Mouse (Mus musculus) splenic B cell, adult 2 months (primary cell): ENCODE results near the gene Impdh1.
A peak's percentile ranks its signal among the peaks of the same experiment; 100 is the strongest.
"Not testable (repeated sequence)": the region's sequence is repeated elsewhere in the genome, so short reads cannot be mapped to it uniquely, and the experiment has no call there.

Experiments
- DNase-seq: peaks from one replicate; pipeline ENCODE4 v3.0.0-alpha.2; 2011; ENCODE audit warnings: low read depth, low spot score
- H3K27me3 ChIP-seq: 2 replicates; pipeline ENCODE4 v1.6.1; 2012; ENCODE audit warnings: mild to moderate bottlenecking, low read length, moderate library complexity, mixed read lengths; ENCODE audit not compliant: control insufficient read depth, poor library complexity, insufficient read depth, severe bottlenecking
- H3K36me3 ChIP-seq: 2 replicates; pipeline ENCODE4 v1.6.1; 2012; ENCODE audit warnings: mild to moderate bottlenecking, low read length, moderate library complexity, mixed read lengths; ENCODE audit not compliant: control insufficient read depth, poor library complexity, insufficient read depth, severe bottlenecking

The Impdh1 gene

DNA sequence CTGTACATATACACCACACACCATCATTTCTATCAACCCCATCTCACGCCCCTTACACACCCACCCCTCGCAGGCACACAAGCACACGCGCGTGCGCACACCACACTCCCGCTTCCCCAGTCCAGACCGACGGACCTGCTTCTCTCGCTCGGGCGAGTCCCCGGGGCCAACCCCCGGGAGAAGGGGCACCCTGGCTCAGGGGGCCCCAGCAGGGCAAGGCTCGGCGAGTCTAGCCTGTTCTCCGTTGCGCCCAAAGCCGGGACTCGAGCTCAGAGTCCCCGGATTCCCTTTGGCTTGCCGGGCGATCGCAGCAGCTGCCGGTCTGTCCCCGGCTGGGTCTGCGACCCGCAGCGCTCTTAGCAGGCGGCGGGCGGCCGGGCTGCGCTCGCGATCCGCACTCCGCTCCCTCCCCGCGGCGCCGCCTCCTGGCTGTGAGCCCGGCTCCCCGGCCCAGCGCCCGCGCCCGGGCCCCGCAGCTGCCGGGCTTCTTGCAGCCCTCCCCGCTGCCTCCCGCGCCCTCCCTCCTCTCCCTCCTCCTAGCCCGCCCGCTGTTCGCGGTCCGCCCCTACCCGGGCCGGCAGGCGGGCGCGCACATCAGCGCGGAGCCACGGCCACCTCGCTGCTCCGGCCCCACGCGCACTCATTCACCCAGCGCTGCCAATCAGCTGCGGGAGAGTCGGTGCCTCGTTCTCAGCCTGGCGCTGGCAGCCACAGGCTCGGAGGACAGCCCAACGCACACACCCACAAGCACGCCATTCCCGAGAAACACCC lies 37.1 kb downstream of the Impdh1 start, which contains the start of gene Prrt4:
TSS of gene Prrt4 (minus strand) at position 697 of the 771 bp plus-strand sequence.
- Histone ChIP-seq H3K36me3 (no peaks in the 10 kb centered on the region), H3K27me3 (no peaks in the 10 kb centered on the region)
- DNase-seq, result no peak

DNA sequence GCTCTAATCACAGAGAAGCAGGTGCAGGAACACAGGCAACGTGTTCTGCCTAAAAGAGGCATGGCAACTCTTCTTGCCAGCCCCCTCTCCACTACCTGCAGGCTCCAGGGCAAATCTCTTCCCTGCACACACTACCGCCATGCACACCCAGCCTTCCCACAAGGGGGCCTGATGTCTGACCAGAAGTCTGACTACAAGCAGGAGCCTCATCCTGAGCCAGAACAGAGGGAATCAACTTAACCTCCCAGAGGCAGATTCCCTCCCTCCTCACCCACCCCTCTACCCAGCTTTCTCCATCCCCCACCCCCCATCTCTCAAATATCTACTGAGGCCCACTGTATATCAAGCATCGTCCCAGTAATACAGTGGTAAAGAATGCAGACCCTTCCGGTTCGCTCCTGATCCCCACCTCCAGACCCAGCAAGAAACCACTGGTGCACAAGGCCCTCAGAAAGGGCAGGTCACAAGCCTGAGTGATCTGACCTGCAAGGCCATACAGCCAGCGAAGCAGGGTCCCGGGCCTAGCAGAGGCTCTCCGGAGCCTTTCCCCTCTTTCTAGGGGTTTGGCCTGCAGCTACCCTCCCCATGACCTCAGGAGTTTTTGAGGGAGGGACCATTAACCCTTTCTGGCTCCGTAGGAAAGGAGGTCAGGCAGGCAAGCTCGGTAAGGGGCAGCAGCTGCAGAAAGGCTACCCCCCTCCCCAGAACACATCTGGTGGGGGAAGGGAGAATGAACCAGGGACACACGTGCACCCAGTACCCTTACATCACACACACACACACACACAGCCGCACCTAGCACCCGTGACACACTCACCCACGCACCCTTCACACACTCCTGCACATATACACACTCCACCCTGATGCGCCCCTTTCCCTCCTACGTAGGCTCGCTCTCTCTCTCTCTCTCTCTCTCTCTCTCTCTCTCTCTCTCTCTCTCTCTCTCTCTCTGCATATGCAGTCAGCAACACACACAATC lies 38.0 kb downstream of the Impdh1 start:
- no peaks in the 10 kb centered on the region for H3K27me3 ChIP-seq
- H3K36me3 ChIP-seq, result no peaks in the 10 kb centered on the region
- peak; percentile 56 for DNase-seq

DNA sequence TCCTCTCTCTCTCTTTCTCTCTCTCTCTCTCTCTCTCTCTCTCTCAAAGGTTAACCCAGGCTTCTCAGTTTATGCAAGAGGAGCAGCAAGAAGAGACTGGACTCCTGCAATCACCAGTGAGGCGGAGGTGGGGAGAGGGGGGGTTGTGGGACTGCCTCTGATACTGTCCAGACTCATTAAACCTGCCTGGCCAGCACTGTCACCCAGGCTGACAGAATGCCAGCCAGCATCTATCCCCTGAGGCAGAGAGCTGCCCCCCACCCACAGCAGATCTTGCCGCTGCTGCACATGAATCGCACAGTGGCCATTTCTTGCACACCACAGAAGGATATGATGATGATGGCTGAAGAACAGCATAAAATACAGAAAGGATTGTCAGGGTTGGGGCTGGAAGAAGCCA lies 41.1 kb downstream of the Impdh1 start:
- Histone ChIP-seq H3K27me3 (no peaks in the 10 kb centered on the region), H3K36me3 (no peaks in the 10 kb centered on the region)
- no peak for DNase-seq

DNA sequence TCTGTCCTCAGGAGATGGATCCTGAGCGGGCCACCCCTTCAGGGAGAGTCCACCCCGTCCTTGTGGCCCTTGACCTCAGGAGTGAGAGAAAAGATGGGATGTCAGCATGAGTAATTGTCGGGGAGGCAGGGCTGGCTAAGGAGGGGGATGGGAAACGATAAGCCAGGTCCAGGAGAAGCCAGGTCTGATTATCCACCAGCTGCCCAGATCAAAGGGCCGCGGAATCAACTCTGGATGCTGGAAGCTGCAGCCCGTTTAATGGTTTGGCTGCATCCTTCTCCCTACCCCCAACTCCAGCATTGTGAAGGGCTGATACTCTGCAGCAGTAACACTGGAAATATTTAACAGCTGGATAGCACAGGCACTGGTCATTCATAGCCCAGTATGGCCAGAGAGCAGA lies 41.8 kb downstream of the Impdh1 start:
- no peak for DNase-seq
- H3K36me3 ChIP-seq, result no peaks in the 10 kb centered on the region
- no peaks in the 10 kb centered on the region for H3K27me3 ChIP-seq

DNA sequence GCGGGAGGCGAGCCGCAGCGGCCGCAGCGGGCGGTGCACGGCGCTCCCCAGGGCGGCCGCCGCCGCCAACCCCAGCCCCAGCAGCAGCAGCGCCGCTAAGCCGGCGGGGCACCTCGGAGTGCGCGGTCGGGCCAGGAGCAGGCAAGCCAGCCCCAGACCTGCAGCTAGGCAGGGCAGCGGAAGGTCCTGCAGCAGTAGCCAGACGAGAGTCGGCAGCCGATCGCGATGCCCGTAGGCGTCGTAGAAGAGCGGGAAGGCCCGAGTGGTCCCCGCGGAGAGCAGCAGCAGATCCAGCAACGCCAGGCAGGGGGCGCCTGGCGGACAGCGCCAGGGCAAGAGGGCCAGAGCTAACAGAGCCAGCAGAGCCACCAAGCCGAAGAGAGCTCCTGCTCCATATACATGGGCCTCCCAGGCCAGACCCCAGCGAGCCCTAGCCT lies 45.2 kb downstream of the Impdh1 start:
- Histone ChIP-seq H3K36me3 (no peaks in the 10 kb centered on the region), H3K27me3 (no peaks in the 10 kb centered on the region)
- DNase-seq, result peak; percentile 81

DNA sequence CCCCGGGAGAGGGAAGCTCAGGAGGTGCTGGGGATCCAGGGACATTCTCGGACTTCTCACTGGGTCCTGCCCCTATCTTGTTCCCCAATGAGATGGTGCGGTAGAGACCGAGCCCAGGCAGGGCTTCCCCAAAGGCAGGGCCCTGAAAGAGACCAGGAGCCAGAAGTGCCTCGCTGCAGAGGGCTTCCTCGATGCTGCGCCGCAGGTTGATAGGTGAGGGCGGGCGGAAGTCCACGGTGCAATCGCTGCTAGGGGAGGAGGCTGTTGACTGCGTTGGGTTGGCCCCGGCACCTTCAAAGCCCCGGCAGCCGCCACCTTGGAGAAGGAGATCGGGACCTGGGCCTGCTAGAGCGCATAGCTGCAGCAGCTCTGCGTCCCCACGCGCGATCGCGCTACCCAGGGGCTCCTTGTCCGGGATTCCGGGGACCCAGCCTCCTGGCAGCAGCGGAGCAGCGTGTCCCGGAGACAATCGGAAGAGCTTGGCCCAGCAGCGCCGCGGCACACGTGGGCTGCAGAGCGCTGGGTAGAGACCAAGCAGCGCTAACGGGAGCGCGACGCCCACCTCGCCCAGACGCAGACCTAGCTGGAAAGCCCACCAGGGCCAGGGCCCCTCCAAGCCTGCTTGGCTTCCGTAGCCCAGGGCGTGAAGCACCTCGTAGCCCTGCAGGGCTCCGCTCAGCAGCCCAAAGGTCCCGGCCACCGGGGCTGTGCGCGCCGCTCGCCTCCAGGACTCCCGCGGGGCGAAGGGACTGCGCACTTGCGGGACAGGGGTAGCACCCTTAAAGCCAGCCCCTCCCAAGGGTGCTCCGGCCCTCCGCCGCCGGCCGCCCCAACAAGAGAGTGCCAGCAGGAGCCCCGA lies 45.9 kb downstream of the Impdh1 start:
- H3K36me3 ChIP-seq, result no peaks in the 10 kb centered on the region
- DNase-seq, result peak; percentile 62
- H3K27me3 ChIP-seq, result no peaks in the 10 kb centered on the region

DNA sequence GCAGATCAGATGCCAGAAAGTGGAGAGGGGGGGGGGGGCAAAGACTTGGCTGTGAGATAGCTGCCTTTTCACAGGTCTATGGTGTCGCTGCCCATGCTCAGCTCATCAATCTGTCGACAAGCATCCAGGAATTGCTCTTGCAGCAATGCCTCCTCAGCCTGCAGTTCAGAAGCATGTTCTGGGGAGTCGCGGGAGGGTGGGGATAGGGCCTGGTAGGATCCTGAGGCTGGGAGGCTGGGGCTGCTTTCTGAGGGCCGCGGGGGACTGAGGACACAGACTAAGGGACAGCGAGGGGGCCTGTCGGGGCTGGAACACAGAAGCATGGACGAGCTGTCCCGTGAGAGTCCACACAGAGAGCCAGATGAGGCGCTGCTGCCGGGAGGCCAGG lies 46.5 kb downstream of the Impdh1 start:
- H3K36me3 ChIP-seq, result no peaks in the 10 kb centered on the region
- no peak for DNase-seq
- no peaks in the 10 kb centered on the region for H3K27me3 ChIP-seq

DNA sequence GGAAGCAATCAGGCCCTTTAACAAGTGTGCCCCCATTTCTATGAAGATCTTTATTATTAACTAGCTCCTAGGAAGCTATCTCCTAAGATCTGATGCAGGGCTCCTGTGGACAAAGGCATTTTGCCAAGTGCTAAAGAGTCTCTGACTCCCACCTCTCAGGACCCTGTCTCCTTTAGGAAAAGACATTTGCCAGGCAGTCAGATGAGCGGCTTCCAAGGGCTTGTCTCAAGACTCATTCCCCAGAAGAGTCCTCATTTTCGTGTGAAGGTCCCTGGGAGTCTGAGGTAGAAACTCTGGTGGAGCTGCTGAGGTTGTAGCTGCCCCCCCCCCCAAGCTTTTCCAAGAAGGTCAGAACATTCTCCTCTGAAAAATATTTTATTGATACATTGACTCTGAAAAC lies 47.3 kb downstream of the Impdh1 start:
- no peaks in the 10 kb centered on the region for H3K36me3 ChIP-seq
- no peak for DNase-seq
- no peaks in the 10 kb centered on the region for H3K27me3 ChIP-seq

DNA sequence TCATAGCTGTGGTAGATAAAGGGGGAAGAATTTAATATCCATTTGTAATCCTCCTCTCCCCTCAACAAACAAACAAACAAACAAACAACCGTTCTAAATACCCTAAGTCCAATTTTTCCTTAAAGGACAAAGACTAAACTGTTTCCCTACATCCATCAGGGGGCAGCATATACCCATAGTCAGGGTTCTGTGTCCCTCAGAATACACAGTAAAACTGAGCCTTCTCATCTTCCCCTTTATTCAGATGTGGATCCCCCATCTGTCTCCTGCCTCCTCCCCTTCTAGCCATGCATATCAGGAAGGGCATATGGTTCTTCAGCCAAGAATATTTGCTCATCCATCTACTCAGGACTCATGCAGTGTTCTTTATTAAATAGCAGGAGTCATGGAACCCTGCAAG lies 50.0 kb downstream of the Impdh1 start:
- DNase-seq, result peak; percentile 78
- Histone ChIP-seq H3K27me3 (no peaks in the 10 kb centered on the region), H3K36me3 (no peaks in the 10 kb centered on the region)

DNA sequence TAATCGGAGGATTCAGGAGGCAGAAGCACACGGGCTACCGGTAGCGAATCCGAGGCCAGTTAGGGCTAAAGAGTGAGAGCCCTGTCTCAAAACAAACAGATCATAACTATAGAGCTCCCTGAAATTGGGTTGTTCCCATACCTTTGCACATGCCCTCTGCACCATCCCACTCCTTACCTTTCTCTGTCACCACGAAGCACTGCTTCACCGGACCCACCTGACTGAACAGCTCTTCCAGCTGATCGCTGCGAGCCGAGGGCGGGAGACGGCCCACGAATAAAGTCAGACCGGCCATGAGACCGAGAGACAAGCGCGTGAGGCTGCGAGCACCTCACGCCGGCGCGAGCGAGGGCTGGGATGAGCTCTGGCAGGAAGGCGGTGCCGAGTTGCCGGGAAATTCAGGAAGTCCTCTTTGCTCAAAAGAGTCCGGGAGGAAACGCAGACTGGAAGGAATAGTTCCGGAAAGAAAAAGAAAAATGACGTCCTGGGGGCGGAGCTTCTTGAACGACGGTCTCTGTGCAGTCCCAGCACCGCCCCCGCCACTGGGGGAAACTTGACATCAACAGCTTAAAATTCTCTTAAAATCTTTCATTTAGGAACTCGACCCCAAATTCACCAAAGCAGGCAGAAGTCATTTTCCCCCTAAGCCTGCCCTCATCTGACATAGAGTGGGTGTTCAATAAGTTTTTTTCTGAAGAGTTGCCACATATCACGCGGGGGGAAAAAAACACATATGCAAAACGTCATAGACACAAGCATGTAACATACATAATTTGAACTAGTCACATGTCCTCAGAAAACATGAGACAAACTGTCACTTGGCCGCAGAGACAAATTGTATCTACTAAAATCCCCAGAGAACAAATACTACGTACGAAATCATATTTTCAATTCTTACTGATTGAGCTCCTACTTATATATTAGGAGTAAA lies 51.6 kb downstream of the Impdh1 start, which contains the start of gene Rbm28:
TSS of gene Rbm28 (minus strand) at position 693 of the 931 bp plus-strand sequence.
- H3K36me3 ChIP-seq, result peaks cover 5% of the 10 kb centered on the region; the same call in 1 of the 2 replicates

DNA sequence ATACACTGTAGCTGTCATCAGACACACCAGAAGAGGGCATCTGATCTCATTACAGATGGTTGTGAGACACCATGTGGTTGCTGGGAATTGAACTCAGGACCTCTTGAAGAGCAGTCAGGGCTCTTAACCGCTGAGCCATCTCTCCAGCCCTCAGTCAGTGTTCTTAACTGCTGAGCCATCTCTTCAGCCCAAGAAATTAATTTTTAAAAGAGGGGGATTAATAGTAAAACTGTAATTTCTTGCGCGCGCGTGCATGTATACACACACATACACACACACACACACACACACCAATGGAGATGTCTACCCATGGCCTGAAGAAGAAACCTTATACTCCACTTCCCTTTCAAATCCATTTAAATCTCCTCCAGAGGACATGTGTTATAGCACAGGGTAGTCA lies 54.9 kb downstream of the Impdh1 start:
- H3K27me3 ChIP-seq, DNase-seq: not testable (repeated sequence)
- H3K36me3 ChIP-seq, result peaks cover 13% of the 10 kb centered on the region

More for the DNA sequence above, 51.6 kb downstream of the Impdh1 start, which contains the start of gene Rbm28:
- H3K27me3 ChIP-seq, result no peaks in the 10 kb centered on the region
- peak; percentile 94 for DNase-seq

DNA sequence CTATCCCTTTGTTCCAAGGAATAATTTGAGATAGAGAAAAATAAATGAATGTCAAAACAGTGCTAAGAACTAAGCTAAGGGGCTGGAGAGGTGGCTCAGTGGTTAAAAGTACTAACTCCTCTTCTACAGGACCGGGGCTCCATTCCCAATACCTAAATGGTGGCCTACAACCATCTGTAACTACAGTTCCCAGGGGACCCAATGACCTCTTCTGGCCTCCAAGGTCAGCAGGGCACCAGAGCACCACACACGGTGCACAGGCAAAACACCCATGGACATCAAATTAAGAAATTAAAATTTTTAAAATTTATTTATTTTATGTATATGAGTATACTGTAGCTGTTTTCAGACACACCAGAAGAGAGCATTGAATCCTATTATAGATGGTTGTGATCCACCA lies 55.4 kb downstream of the Impdh1 start:
- no peak for DNase-seq
- H3K27me3 ChIP-seq, result no peaks in the 10 kb centered on the region
- peaks cover 13% of the 10 kb centered on the region for H3K36me3 ChIP-seq

DNA sequence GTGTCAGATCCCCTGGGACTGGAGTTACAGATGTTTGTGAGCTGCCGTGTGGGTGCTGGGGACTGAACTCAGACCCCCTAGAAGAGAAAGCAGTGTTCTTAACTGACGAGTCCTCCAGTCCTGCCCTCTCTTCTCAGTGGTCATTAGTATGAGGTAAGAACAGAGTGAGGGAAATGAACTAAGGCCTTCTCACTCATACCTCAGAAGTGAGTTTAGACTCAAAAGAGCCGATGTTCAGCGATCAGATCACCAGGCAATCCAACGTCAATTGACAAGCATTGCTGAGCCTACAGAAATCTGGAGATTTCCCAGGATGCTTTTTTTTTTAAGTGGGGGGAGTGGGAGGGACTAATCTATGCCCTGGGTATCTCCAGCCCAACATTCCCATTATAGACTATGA lies 59.8 kb downstream of the Impdh1 start:
- H3K27me3 ChIP-seq, result no peaks in the 10 kb centered on the region
- no peak for DNase-seq
- peaks cover 19% of the 10 kb centered on the region for H3K36me3 ChIP-seq
